In genomic region chr10:127255625-127256345, GRCm38 (mm10) we compare ENCODE assay signal across 8 mouse cellular contexts. TPM values are rescaled to one million over a fixed set of nuclear protein-coding genes. Genes with fewer than 3 reads are reported as not detected.
A peak's percentile ranks its signal among the peaks of the same experiment; 100 is the strongest.
DNase-seq lines count a peak whose midpoint lies in the region; ATAC-seq lines count a peak whose summit lies in the region.

No protein-coding gene starts in this region.

- H3K9ac ChIP-seq in embryonic facial prominence, embryonic 13.5 days = no peak overlapping the region
- H3K9ac ChIP-seq in midbrain, embryonic 13.5 days (replicated peaks) = no peak overlapping the region

- H3K4me3 ChIP-seq in embryonic facial prominence, embryonic 13.5 days = no peak overlapping the region
- no peak overlapping the region for H3K4me3 ChIP-seq in midbrain, embryonic 13.5 days (replicated peaks)

- intact Hi-C loops in heart, postnatal 10 days (cut with DNase I) = no loop called here

- DNase-seq in right cerebral cortex, postnatal 14 days = peak; percentile 48
- DNase-seq in right cerebral cortex, adult 18-20 months = no peak
- peak; percentile 82 to 89 for DNase-seq in heart, postnatal 10 days
- peak; percentile 57 to 81 for DNase-seq in kidney, postnatal 36 days
- no peak for DNase-seq in spleen, postnatal 4 days (ENCODE audit: low spot score in 2 of 2)

- no peak overlapping the region for H3K27ac ChIP-seq in embryonic facial prominence, embryonic 13.5 days
- H3K27ac ChIP-seq in midbrain, embryonic 13.5 days = peak overlapping the region; percentile 39; the same call in 1 of the 2 replicates

- 18% methylated on average over 14 of the region's 14 CpGs for WGBS in embryonic facial prominence, embryonic 13.5 days
- 23% methylated on average over 14 of the region's 14 CpGs for WGBS in midbrain, embryonic 13.5 days

- no peaks in the 10 kb centered on the region for H3K27me3 ChIP-seq in embryonic facial prominence, embryonic 13.5 days
- no peaks in the 10 kb centered on the region for H3K27me3 ChIP-seq in midbrain, embryonic 13.5 days

- peak; percentile 59; the same call in 1 of the 2 replicates for ATAC-seq in embryonic facial prominence, embryonic 13.5 days (ENCODE audit: insufficient number of reproducible peaks, insufficient read depth, low FRiP score, low TSS enrichment, low read depth)
- ATAC-seq in midbrain, embryonic 13.5 days = peak; percentile 55
- ATAC-seq in activated CD4-positive, CD25-positive, alpha-beta regulatory T cell, adult 4 months = no peak

- H3K36me3 ChIP-seq in embryonic facial prominence, embryonic 13.5 days = no peaks in the 10 kb centered on the region
- H3K36me3 ChIP-seq in midbrain, embryonic 13.5 days = peaks cover 27% of the 10 kb centered on the region

- no peak overlapping the region for H3K4me2 ChIP-seq in embryonic facial prominence, embryonic 13.5 days
- H3K4me2 ChIP-seq in midbrain, embryonic 13.5 days (replicated peaks) = peak overlapping the region; percentile 33

- no peaks in the 10 kb centered on the region for H3K4me1 ChIP-seq in embryonic facial prominence, embryonic 13.5 days
- peaks cover 45% of the 10 kb centered on the region for H3K4me1 ChIP-seq in midbrain, embryonic 13.5 days (replicated peaks)

- no peaks in the 10 kb centered on the region for H3K9me3 ChIP-seq in embryonic facial prominence, embryonic 13.5 days
- no peaks in the 10 kb centered on the region for H3K9me3 ChIP-seq in midbrain, embryonic 13.5 days

RNA-seq across cellular contexts. Expression of gene Kif5a, which starts 7.4 kb away (rescaled TPM):
- polyA plus RNA-seq in embryonic facial prominence, embryonic 13.5 days (2015; fragmentation: Nextera tagmentation; extraction: Ambion mirVana) = 6.7 and 8.1 TPM in 2 replicates
- total RNA-seq in heart, postnatal 10 days (2021) = under 1 TPM; 0.42 to 0.89 TPM
- polyA plus RNA-seq in midbrain, embryonic 13.5 days (2015; fragmentation: Nextera tagmentation; extraction: Ambion mirVana) = 73.0 and 76.7 TPM in 2 replicates
- under 1 TPM; 0.18 to 0.70 TPM for polyA plus RNA-seq in activated CD4-positive, CD25-positive, alpha-beta regulatory T cell, adult 4 months (2017; shearing (Covaris generic))

RNA-seq across cellular contexts. Expression of gene Dctn2, which starts 10.4 kb away (rescaled TPM):
- 187 and 199 TPM in 2 replicates for polyA plus RNA-seq in embryonic facial prominence, embryonic 13.5 days (2015; fragmentation: Nextera tagmentation; extraction: Ambion mirVana)
- total RNA-seq in heart, postnatal 10 days (2021) = 100 to 1,000 TPM; 166 to 167 TPM
- polyA plus RNA-seq in midbrain, embryonic 13.5 days (2015; fragmentation: Nextera tagmentation; extraction: Ambion mirVana) = 310 TPM in 2 replicates
- 10 to 100 TPM; 55.4 to 60.6 TPM for polyA plus RNA-seq in activated CD4-positive, CD25-positive, alpha-beta regulatory T cell, adult 4 months (2017; shearing (Covaris generic))

RNA-seq across cellular contexts. Expression of gene Mbd6, which starts 33.0 kb away (rescaled TPM):
- polyA plus RNA-seq in embryonic facial prominence, embryonic 13.5 days (2015; fragmentation: Nextera tagmentation; extraction: Ambion mirVana) = 14.9 and 19.2 TPM in 2 replicates
- total RNA-seq in heart, postnatal 10 days (2021) = 10 to 100 TPM; 34.2 to 35.5 TPM
- 16.0 and 16.5 TPM in 2 replicates for polyA plus RNA-seq in midbrain, embryonic 13.5 days (2015; fragmentation: Nextera tagmentation; extraction: Ambion mirVana)
- 10 to 100 TPM in 1 of 2 experiments, 1 to 10 TPM in 1; 4.0 to 10.6 TPM for polyA plus RNA-seq in activated CD4-positive, CD25-positive, alpha-beta regulatory T cell, adult 4 months (2017; shearing (Covaris generic))

RNA-seq across cellular contexts. Expression of gene Pip4k2c, which starts 44.4 kb away (rescaled TPM):
- 28.1 and 30.8 TPM in 2 replicates for polyA plus RNA-seq in embryonic facial prominence, embryonic 13.5 days (2015; fragmentation: Nextera tagmentation; extraction: Ambion mirVana)
- 10 to 100 TPM; 26.4 to 28.7 TPM for total RNA-seq in heart, postnatal 10 days (2021)
- 16.9 and 17.3 TPM in 2 replicates for polyA plus RNA-seq in midbrain, embryonic 13.5 days (2015; fragmentation: Nextera tagmentation; extraction: Ambion mirVana)
- polyA plus RNA-seq in activated CD4-positive, CD25-positive, alpha-beta regulatory T cell, adult 4 months (2017; shearing (Covaris generic)) = 10 to 100 TPM; 24.2 to 27.8 TPM

RNA-seq across cellular contexts. Expression of gene Mars, which starts 55.8 kb away (rescaled TPM):
- polyA plus RNA-seq in embryonic facial prominence, embryonic 13.5 days (2015; fragmentation: Nextera tagmentation; extraction: Ambion mirVana) = 113 and 128 TPM in 2 replicates
- total RNA-seq in heart, postnatal 10 days (2021) = 10 to 100 TPM; 42.0 to 43.9 TPM
- polyA plus RNA-seq in midbrain, embryonic 13.5 days (2015; fragmentation: Nextera tagmentation; extraction: Ambion mirVana) = 122 and 127 TPM in 2 replicates
- polyA plus RNA-seq in activated CD4-positive, CD25-positive, alpha-beta regulatory T cell, adult 4 months (2017; shearing (Covaris generic)) = 10 to 100 TPM; 21.6 to 21.9 TPM

Comparison
In these comparisons a context has a peak if more than half of its experiments do, and no peak if none do; other contexts are left out.
1. DNase-seq: peak in right cerebral cortex, postnatal 14 days (single experiment), heart, postnatal 10 days (2 of 2) and kidney, postnatal 36 days (2 of 2); none in right cerebral cortex, adult 18-20 months (single experiment) and spleen, postnatal 4 days (0 of 2).